In genomic region chr7:120703888-120704287, GRCm38 (mm10) we compare ENCODE assay signal across 20 mouse cellular contexts. TPM values are rescaled to one million over a fixed set of nuclear protein-coding genes. Genes with fewer than 3 reads are reported as not detected.
DNase-seq lines count a peak whose midpoint lies in the region; ATAC-seq and TF ChIP-seq lines count a peak whose summit lies in the region.
"Had no signal": no experiment of that assay in that cellular context is flagged by ENCODE, and none has a peak within 500 bp of the region (broad histone marks: within the 10 kb centered on the region; RNA-seq: fewer than 3 reads in every experiment).

No protein-coding gene starts in this region.

- no peaks in the 10 kb centered on the region for H3K9me3 ChIP-seq in heart, embryonic 13.5 days
- no peaks in the 10 kb centered on the region for H3K9me3 ChIP-seq in lung, embryonic 14.5 days (ENCODE audit: low read depth, low read length)
- H3K9me3 ChIP-seq: embryonic facial prominence, embryonic 12.5 days; forebrain, embryonic 15.5 days had no signal

- H3K27me3 ChIP-seq in heart, embryonic 13.5 days (replicated peaks), result no peaks in the 10 kb centered on the region
- H3K27me3 ChIP-seq in lung, embryonic 14.5 days (ENCODE audit: insufficient read depth, low read length), result no peaks in the 10 kb centered on the region
- H3K27me3 ChIP-seq: embryonic facial prominence, embryonic 12.5 days; forebrain, embryonic 15.5 days had no signal

- no peak for TF ChIP-seq POLR2A in lung, adult 2 months (IDR thresholded peaks at IDR 0.05; ENCODE audit: borderline replicate concordance, extremely low read depth, low read depth, low read length)

- TF ChIP-seq CTCF in lung, embryonic 14.5 days (IDR thresholded peaks at IDR 0.05; ENCODE audit: low read depth), result no peak
- TF ChIP-seq CTCF in lung, adult 2 months (IDR thresholded peaks at IDR 0.05; ENCODE audit: insufficient read depth, low read length), result no peak

- H3K4me2 ChIP-seq in heart, embryonic 13.5 days, result no peak overlapping the region
- H3K4me2 ChIP-seq in lung, embryonic 14.5 days, result no peak overlapping the region
- H3K4me2 ChIP-seq: embryonic facial prominence, embryonic 12.5 days; forebrain, embryonic 15.5 days had no signal

- ATAC-seq in heart, embryonic 13.5 days (ENCODE audit: extremely low read depth, insufficient number of reproducible peaks, low FRiP score, low TSS enrichment), result no peak
- ATAC-seq in lung, embryonic 14.5 days (ENCODE audit: insufficient read depth), result no peak
- peak; percentile 15 for ATAC-seq in megakaryocyte-erythroid progenitor cell, adult 5-6 weeks (replicated peaks; ENCODE audit: low FRiP score, low TSS enrichment, poor library complexity, severe bottlenecking)
- ATAC-seq: forebrain, embryonic 15.5 days; hindbrain, embryonic 16.5 days had no signal

- no peak for DNase-seq in heart, postnatal 4 days
- peak; percentile 8 for DNase-seq in lung, embryonic 14.5 days
- DNase-seq in lung, adult 2 months, result no peak
- peak; percentile 63 for DNase-seq in MEL-GATA-1-ER (ENCODE audit: extremely low read depth, low read depth)
- DNase-seq in Muller cell, postnatal 12 days (ENCODE audit: inconsistent ontology term), result no peak
- no peak for DNase-seq in lung, postnatal 25 days (ENCODE audit: low spot score)
- DNase-seq: adrenal gland, adult 8-10 months; B cell, adult 2 months; cerebellum, adult 11 months; cerebellum, adult 8-10 months; cerebellum, postnatal 14 days; gastrocnemius, postnatal 36 days had no signal

- 0 out of 2 replicates have a peak overlapping the region, but pooled peaks have one; percentile 5 for H3K27ac ChIP-seq in heart, embryonic 13.5 days (replicated peaks)
- no peak overlapping the region for H3K27ac ChIP-seq in lung, embryonic 14.5 days (ENCODE audit: low read depth)
- H3K27ac ChIP-seq: embryonic facial prominence, embryonic 12.5 days; forebrain, embryonic 15.5 days had no signal

- peaks cover 32% of the 10 kb centered on the region for H3K4me1 ChIP-seq in heart, embryonic 13.5 days
- no peaks in the 10 kb centered on the region for H3K4me1 ChIP-seq in lung, embryonic 14.5 days (ENCODE audit: insufficient read depth)
- H3K4me1 ChIP-seq in lung, adult 2 months (ENCODE audit: control insufficient read depth, insufficient read depth, low read length), result peaks cover 3% of the 10 kb centered on the region
- H3K4me1 ChIP-seq: embryonic facial prominence, embryonic 12.5 days had no signal

- no peak overlapping the region for H3K9ac ChIP-seq in heart, embryonic 13.5 days
- no peak overlapping the region for H3K9ac ChIP-seq in lung, embryonic 14.5 days
- H3K9ac ChIP-seq: embryonic facial prominence, embryonic 12.5 days; forebrain, embryonic 15.5 days had no signal

- H3K36me3 ChIP-seq in heart, embryonic 13.5 days, result no peaks in the 10 kb centered on the region
- no peaks in the 10 kb centered on the region for H3K36me3 ChIP-seq in lung, embryonic 14.5 days (ENCODE audit: insufficient read depth)
- H3K36me3 ChIP-seq: embryonic facial prominence, embryonic 12.5 days; forebrain, embryonic 15.5 days had no signal

- no peak overlapping the region for H3K4me3 ChIP-seq in heart, embryonic 13.5 days
- no peak overlapping the region for H3K4me3 ChIP-seq in lung, embryonic 14.5 days (ENCODE audit: low read depth, low read length)
- no peak overlapping the region for H3K4me3 ChIP-seq in lung, adult 2 months (replicated peaks; ENCODE audit: extremely low read depth, low read depth, low read length)
- H3K4me3 ChIP-seq: embryonic facial prominence, embryonic 12.5 days; forebrain, embryonic 15.5 days had no signal

- WGBS in heart, embryonic 13.5 days, result 47% methylated on average over 3 of the region's 3 CpGs
- 44% methylated on average over 3 of the region's 3 CpGs for WGBS in lung, embryonic 14.5 days
- WGBS in lung, adult 2 months, result 46% methylated on average over 3 of the region's 3 CpGs

RNA-seq across cellular contexts. Expression of gene Mosmo, which starts 26.5 kb away (rescaled TPM):
- polyA plus RNA-seq in heart, embryonic 13.5 days (2015; fragmentation: Nextera tagmentation; extraction: Ambion mirVana), result 8.5 and 10.2 TPM in 2 replicates
- 10 to 100 TPM; 30.0 to 33.6 TPM for total RNA-seq in heart, postnatal 4 days (2021)
- 14.9 and 15.3 TPM in 2 replicates for polyA plus RNA-seq in lung, embryonic 14.5 days (2014; fragmentation: Nextera tagmentation; extraction: Ambion mirVana)
- polyA plus RNA-seq in lung, adult 2 months (2012; rRNA removed), result 17.9 and 21.4 TPM in 2 replicates
- total RNA-seq in megakaryocyte-erythroid progenitor cell, adult 5-6 weeks (2014; fragmentation: Nextera tagmentation), result 31.7 and 38.8 TPM in 2 replicates
- total RNA-seq in megakaryocyte-erythroid progenitor cell, adult 5-6 weeks (2017), result 15.4 and 42.1 TPM in 2 replicates

RNA-seq across cellular contexts. Expression of gene Pdzd9, which starts 33.7 kb away (rescaled TPM):
- 0.16 and 0.32 TPM in 2 replicates for polyA plus RNA-seq in heart, embryonic 13.5 days (2015; fragmentation: Nextera tagmentation; extraction: Ambion mirVana)
- total RNA-seq in heart, postnatal 4 days (2021), result not detected
- polyA plus RNA-seq in lung, embryonic 14.5 days (2014; fragmentation: Nextera tagmentation; extraction: Ambion mirVana), result 0.22 and 0.31 TPM in 2 replicates
- not detected in 2 replicates for polyA plus RNA-seq in lung, adult 2 months (2012; rRNA removed)
- total RNA-seq in megakaryocyte-erythroid progenitor cell, adult 5-6 weeks (2014; fragmentation: Nextera tagmentation), result not detected in 2 replicates
- total RNA-seq in megakaryocyte-erythroid progenitor cell, adult 5-6 weeks (2017), result not detected in 2 replicates
- total RNA-seq: adrenal gland, adult 8-10 months; adrenal gland, postnatal 36 days; gastrocnemius, adult 8-10 months; gastrocnemius, postnatal 36 days; heart, postnatal 25 days had no signal

RNA-seq across cellular contexts. Expression of gene Vwa3a, which starts 35.2 kb away (rescaled TPM):
- 0.56 TPM in 2 replicates for polyA plus RNA-seq in heart, embryonic 13.5 days (2015; fragmentation: Nextera tagmentation; extraction: Ambion mirVana)
- total RNA-seq in heart, postnatal 4 days (2021), result 1 to 10 TPM; 1.1 to 1.4 TPM
- polyA plus RNA-seq in lung, embryonic 14.5 days (2014; fragmentation: Nextera tagmentation; extraction: Ambion mirVana), result 0.20 and 0.27 TPM in 2 replicates
- polyA plus RNA-seq in lung, adult 2 months (2012; rRNA removed), result 7.0 and 7.3 TPM in 2 replicates
- not detected in 2 replicates for total RNA-seq in megakaryocyte-erythroid progenitor cell, adult 5-6 weeks (2014; fragmentation: Nextera tagmentation)
- total RNA-seq in megakaryocyte-erythroid progenitor cell, adult 5-6 weeks (2017), result not detected in 2 replicates

Comparison
In these comparisons a context has a peak if more than half of its experiments do, and no peak if none do; other contexts are left out.
1. DNase-seq: peak in lung, embryonic 14.5 days (single experiment) and MEL-GATA-1-ER (single experiment); none in heart, postnatal 4 days (single experiment), lung, adult 2 months (single experiment), Muller cell, postnatal 12 days (single experiment) and lung, postnatal 25 days (single experiment).